Mouse (Mus musculus) kidney, postnatal 0 days (tissue): Measurements from ENCODE around the gene Gm2696. TPM values are rescaled to one million over a fixed set of nuclear protein-coding genes. Genes with fewer than 3 reads are reported as not detected.
"Not testable (repeated sequence)": the region's sequence is repeated elsewhere in the genome, so short reads cannot be mapped to it uniquely, and the experiment has no call there.

Source experiments
- ATAC-seq: fragments of 200-750 bp; cut with Nextera tagmentation; replicated peaks from 2 replicates; pipeline ENCODE4 v1.8.0; 2017; ENCODE audit warnings: low read depth, moderate number of reproducible peaks, moderate TSS enrichment, moderate library complexity; ENCODE audit not compliant: low FRiP score
- DNase-seq: peaks from one replicate; pipeline ENCODE4 v3.0.0-alpha.2; 2016; ENCODE audit warnings: low spot score
- H3K27ac ChIP-seq: fragments of 300-500 bp; sonication (generic); 2 replicates; pipeline ENCODE4 v1.5.1; 2014; ENCODE audit warnings: mild to moderate bottlenecking
- H3K27me3 ChIP-seq: fragments of 300-500 bp; sonication (generic); 2 replicates; pipeline ENCODE4 v1.6.1; 2014; ENCODE audit warnings: low read length, mixed read lengths; ENCODE audit not compliant: insufficient read depth
- H3K36me3 ChIP-seq: fragments of 300-500 bp; sonication (generic); 2 replicates; pipeline ENCODE4 v1.6.1; 2014; ENCODE audit warnings: low read length, mixed read lengths; ENCODE audit not compliant: insufficient read depth
- H3K4me1 ChIP-seq: fragments of 300-500 bp; sonication (generic); replicated peaks from 2 replicates; pipeline ENCODE4 v1.6.1; 2014; ENCODE audit warnings: antibody characterized with exemption, low read length, mixed read lengths; ENCODE audit not compliant: insufficient read depth
- H3K4me2 ChIP-seq: fragments of 300-500 bp; sonication (generic); 2 replicates; pipeline ENCODE4 v1.6.1; 2014; ENCODE audit warnings: mild to moderate bottlenecking, low read length, moderate library complexity, mixed read lengths
- H3K4me3 ChIP-seq: fragments of 300-500 bp; sonication (generic); replicated peaks from 2 replicates; pipeline ENCODE4 v1.5.1; 2014; ENCODE audit warnings: low read depth, low read length
- H3K9ac ChIP-seq: fragments of 300-500 bp; sonication (generic); 2 replicates; pipeline ENCODE4 v1.6.1; 2014; ENCODE audit warnings: low read depth, low read length
- H3K9me3 ChIP-seq: fragments of 300-500 bp; sonication (generic); replicated peaks from 2 replicates; pipeline ENCODE4 v1.6.1; 2016; ENCODE audit warnings: low read length, inconsistent platforms, mixed read lengths
- CTCF ChIP-seq: IDR thresholded peaks from 2 replicates; pipeline ENCODE4 v1.5.1; 2016; ENCODE audit warnings: antibody characterized with exemption, low read depth, mild to moderate bottlenecking, moderate library complexity
- WGBS: fragments of 180-500 bp; shearing (Covaris S2); extraction: QIAGEN DNeasy Blood & Tissue Kit; methylation state at CpG from one replicate; pipeline ENCODE4 v1.1.7; 2014; 5-methylcytosine and 5-hydroxymethylcytosine counted together
- polyA plus RNA-seq: library from polyadenylated mRNA; unstranded; fragments of >200 nt; fragmentation: Nextera tagmentation; extraction: Ambion mirVana; gene quantifications from 2 replicates; pipeline ENCODE4 v1.2.1, GENCODE M21; 2015

Gm2696 gene
- polyA plus RNA-seq, 1 experiment from 2014 or later = not detected

DNA sequence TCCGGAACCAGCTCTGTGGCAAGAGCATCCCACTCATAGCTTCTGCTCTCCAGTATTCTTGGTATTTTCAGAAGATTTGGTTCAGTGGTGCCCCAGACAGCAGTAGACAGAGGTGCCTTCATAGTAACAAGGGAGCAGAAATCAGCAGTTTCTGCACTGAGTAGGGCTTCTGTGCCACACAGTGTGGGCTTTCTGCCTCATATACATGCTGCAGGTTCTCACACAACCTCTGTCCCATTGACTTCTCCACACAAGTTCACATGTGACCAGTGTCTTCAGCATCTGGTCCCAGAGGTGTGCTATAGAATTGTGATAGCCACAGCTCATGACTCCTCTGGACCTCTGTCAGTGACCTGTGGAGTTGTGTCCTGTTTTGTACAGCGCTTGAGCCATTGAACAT lies 25.9 kb upstream of the Gm2696 start:
- Histone ChIP-seq H3K36me3 (no peaks in the 10 kb centered on the region), H3K9me3 (no peaks in the 10 kb centered on the region), H3K4me3 (no peak overlapping the region), H3K27ac (no peak overlapping the region), H3K27me3 (no peaks in the 10 kb centered on the region), H3K4me1 (no peaks in the 10 kb centered on the region), H3K9ac (no peak overlapping the region), H3K4me2 (no peak overlapping the region)
- WGBS = 38% methylated on average over 2 of the region's 2 CpGs
- TF ChIP-seq CTCF = no peak
- DNase-seq = no peak
- ATAC-seq = no peak

DNA sequence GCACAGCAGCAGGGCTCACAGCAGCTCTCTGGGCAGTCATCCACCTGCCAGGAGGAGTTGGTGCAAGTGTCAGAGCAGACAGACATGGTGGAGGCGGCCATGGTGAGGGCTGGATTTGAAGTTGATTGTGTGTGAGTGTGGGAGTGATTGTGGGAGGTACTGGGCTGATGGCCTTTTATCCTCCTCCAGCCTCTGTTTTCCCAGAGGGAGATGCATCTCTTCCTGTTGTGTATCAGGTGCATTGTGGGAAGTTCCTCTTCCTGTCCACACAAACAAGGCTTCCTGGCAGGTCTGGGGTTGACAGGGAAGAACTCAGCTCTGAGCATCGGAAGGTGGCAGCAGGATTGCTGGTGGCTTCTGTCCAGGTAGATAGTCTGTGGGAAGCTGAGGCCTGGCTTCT lies 19.5 kb upstream of the Gm2696 start, which contains the start of gene Gm9639:
Gm9639 (minus strand) TSS at position 101 of the 400 bp plus-strand sequence.
- ATAC-seq (no peak), DNase-seq (no peak)
- no peak within 1 kb of the TSS for H3K4me2 ChIP-seq
- no peak within 1 kb of the TSS for H3K9ac ChIP-seq
- H3K36me3 ChIP-seq = no peaks in the 10 kb centered on the region
- H3K9me3 ChIP-seq = no peaks in the 10 kb centered on the region
- no peak within 1 kb of the TSS for H3K27ac ChIP-seq
- H3K27me3 ChIP-seq = no peaks in the 10 kb centered on the region
- TF ChIP-seq CTCF = no peak
- H3K4me3 ChIP-seq = no peak within 1 kb of the TSS
- WGBS = 40% methylated on average over 2 of the region's 2 CpGs
- H3K4me1 ChIP-seq = no peaks in the 10 kb centered on the region

DNA sequence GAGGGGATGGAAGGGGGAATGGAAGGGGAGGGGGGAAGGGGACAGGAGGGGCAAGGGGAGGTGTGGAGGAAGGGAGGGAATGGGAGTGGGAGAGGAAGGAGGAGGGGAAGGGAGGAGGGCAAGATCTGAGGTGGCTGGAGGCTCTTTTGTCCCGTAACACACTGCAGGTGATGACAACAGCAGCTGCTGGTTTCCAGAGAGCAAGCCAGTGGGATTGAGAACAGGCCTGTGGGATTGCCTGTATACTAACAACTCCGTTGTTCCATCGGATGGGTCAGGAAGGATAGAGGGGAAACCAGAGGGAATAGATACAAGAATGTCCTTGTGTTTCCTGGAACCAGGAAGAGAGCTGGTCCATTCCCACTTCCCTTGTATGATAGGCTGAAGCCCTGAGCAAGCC lies 16.8 kb upstream of the Gm2696 start:
- DNase-seq = no peak
- no peaks in the 10 kb centered on the region for H3K36me3 ChIP-seq
- H3K4me1 ChIP-seq = no peaks in the 10 kb centered on the region
- no peaks in the 10 kb centered on the region for H3K27me3 ChIP-seq
- WGBS = 32% methylated on average over 3 of the region's 3 CpGs
- no peak overlapping the region for H3K27ac ChIP-seq
- no peaks in the 10 kb centered on the region for H3K9me3 ChIP-seq
- no peak overlapping the region for H3K4me3 ChIP-seq
- H3K4me2 ChIP-seq = no peak overlapping the region
- no peak for ATAC-seq
- no peak for TF ChIP-seq CTCF
- no peak overlapping the region for H3K9ac ChIP-seq

DNA sequence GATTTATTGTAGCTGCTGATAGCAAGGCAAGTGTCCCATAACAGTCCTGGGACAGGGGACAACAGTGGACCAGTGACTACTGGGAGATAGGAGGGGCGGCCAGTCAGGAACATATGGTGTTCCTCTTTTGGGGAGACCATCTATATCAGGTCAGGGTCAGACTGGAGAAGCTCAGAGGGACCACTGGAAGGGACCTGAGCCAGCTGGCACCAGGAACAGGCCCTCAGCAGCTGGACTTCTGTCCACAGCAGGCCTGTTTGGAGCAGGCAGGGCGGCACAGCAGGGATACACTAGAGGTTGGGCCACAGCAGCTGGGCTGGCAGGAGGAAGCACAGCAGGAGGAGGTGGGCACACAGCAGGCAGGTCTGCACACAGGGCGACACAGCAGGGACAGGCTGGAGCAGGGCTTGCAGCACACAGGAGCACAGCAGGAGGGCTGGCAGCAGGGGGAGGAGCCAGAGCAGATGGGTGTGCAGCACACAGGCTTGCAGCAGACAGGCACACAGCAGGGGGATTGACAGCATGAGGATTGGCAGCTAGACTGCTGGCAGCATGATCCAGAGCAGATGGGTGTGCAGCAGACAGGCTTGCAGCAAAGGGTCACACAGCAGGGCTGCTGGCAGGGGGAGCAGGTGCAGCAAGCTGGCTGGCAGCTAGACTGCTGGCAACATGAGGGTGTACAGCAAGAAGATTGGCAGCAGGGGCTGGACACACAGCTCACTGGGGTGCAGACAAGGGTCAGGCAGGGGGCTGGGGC lies 16.1 kb upstream of the Gm2696 start:
- H3K9me3 ChIP-seq, DNase-seq, H3K4me3 ChIP-seq, H3K4me1 ChIP-seq, H3K27me3 ChIP-seq, H3K27ac ChIP-seq, H3K36me3 ChIP-seq, ATAC-seq, H3K9ac ChIP-seq, H3K4me2 ChIP-seq: not testable (repeated sequence)
- WGBS = 67% methylated on average over 2 of the region's 3 CpGs

DNA sequence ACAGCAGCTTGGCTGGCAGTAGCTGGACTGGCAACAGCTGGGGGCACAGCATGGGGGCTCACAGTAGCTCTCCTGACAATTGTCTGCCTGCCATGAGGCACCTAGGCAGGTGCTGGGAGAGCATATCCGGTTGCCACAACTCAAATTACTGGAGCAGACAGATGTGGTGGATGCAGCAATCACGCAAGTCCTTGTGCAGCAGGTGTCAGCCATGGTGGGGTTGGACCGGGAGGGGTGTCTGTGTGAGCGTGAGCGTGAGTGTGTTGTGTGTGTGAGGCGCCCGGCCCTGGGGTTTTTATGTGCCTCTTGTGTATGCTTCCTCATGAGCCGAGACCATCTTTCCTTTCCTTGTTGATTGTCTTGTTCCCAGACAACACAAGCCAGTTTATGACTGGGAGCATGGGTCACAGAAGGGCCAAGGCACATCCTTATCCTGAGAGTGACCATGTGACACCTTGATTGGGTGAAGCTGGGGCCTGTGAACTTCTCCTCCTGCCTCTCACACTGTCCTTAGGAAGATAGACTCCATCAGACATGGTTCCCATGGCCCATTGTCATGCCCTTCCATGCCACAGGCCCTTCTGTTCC lies 15.5 kb upstream of the Gm2696 start, which contains the start of gene Gm19668:
Gm19668 (minus strand) TSS at position 213 of the 588 bp plus-strand sequence.
- no peak for DNase-seq
- Histone ChIP-seq H3K9ac (no peak within 1 kb of the TSS), H3K4me1 (no peaks in the 10 kb centered on the region), H3K4me3 (no peak within 1 kb of the TSS), H3K27ac (no peak within 1 kb of the TSS), H3K36me3 (no peaks in the 10 kb centered on the region), H3K9me3 (no peaks in the 10 kb centered on the region), H3K27me3 (no peaks in the 10 kb centered on the region), H3K4me2 (no peak within 1 kb of the TSS)
- no peak for TF ChIP-seq CTCF
- WGBS = 45% methylated on average over 8 of the region's 8 CpGs
- no peak for ATAC-seq

DNA sequence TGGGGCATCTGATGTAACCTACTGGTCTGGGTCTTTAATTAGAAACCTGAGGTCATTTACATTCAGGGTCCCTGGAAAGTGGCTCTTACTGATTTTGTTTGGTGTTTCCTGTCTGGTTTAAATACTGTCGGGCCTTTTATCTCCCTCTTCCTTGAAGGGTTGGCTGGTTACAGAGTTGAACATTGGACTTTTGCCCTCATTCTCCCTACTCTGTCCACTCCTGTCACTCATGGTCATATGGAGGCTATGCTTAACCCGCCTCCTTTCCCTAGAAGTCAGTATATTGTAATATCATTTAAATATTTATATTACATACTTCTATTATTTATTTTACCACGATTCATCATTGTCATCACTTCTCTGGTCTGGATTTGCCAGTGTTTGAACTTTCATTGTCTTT lies 10.4 kb upstream of the Gm2696 start:
- DNase-seq (no peak), ATAC-seq (no peak)
- Histone ChIP-seq H3K9me3 (no peaks in the 10 kb centered on the region), H3K36me3 (no peaks in the 10 kb centered on the region), H3K4me2 (no peak overlapping the region), H3K9ac (no peak overlapping the region), H3K4me1 (no peaks in the 10 kb centered on the region), H3K4me3 (no peak overlapping the region), H3K27ac (no peak overlapping the region), H3K27me3 (no peaks in the 10 kb centered on the region)
- TF ChIP-seq CTCF = no peak
- 69% methylated on average over 3 of the region's 3 CpGs for WGBS
